Mouse (Mus musculus): Measurements from ENCODE around the gene Creb5.

The Creb5 gene

GRCm38 (mm10) chr6:53491331-53491730 is 204.3 kb downstream of the Creb5 start:
- no peak for DNase-seq (ENCODE audit: low spot score)

DNA sequence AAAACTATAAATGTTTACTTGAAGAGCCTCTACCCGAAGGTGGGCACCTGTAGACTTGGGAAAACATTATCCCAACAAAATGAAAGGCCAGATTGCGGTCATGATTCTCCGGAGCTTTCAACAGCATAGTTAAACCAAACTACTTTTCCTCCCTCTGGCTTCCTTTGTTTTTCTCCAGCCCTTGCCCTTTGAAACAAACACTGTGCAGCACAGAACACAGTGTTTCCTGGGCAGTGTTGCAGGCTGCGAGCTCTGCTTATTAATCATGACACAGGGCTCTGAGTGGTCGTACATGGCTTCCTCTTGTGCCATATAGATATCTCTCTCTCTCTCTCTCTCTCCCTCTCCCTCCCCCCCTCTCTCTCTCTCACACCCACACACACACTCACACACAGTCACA is 206.8 kb downstream of the Creb5 start:
- no peak for DNase-seq (ENCODE audit: low spot score)

- no peak for DNase-seq (ENCODE audit: low spot score)
These were observed 208.6 kb downstream of the Creb5 start for GRCm38 (mm10) chr6:53495667-53496066.

- DNase-seq (ENCODE audit: low spot score), result no peak
These were observed 209.3 kb downstream of the Creb5 start for GRCm38 (mm10) chr6:53496325-53496753.

DNA sequence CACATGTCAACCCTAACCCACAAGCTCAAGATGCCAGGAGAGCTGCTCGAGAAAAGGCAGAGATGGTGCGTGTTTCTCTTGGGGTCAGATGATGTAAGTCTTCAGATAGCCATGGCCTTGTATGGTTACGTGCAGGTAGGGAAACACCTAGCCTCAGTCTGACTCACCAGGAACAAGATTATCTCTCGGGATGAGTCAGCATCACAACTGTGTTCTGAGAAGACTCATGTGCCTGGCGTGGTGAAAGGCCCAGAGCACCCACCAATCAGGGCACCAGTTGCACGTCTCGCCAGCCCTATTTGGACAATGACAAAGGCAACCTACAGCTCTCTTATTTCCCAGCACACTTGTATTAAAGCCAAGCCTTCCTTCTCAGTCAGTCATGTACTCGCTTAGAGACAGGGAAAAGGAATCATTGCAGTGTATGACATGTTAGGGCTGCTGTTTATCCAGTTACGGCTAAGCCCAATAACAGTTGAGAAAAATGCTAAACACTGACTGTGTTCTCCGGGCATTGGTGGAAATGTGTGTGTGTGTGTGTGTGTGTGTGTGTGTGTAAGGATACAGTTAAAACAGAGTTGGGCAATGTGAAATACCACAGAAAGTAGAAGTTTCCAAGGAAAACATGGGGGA is 210.9 kb downstream of the Creb5 start:
- DNase-seq (ENCODE audit: low spot score), result peak; percentile 53

DNA sequence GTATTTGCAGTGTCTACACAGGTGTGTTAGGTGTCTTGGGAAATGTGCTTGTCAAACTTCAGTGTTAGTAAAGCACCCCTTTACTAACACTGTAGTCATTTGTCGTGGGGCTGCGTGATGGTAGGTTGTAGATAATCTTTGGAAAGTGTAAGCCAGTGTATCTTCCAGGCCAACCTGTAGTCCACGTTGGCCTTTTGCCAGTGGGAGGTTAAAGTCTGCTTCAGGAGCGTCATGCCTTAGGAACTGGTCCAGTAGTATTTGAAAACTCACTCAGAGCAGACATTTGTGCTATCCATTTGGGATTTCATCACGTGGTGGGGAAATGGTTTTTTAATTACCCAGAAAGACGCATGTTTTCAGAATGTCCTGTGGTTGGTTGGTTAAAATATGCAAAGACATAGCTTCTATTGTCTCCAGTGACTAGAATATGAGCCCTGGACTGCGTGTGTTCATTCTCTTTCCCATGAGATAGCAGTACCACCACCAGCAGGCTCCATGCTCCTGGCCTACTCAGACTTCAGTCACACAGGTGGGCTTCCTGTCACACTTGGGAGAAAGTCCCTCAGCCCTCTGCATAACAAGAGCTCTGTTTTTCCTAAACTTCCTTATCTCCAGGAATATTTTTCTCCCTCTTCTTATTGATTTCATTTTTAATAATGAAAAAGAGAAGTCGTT is 212.7 kb downstream of the Creb5 start:
- no peak for DNase-seq (ENCODE audit: low spot score)

- DNase-seq (ENCODE audit: low spot score), result no peak
These were observed 214.2 kb downstream of the Creb5 start for GRCm38 (mm10) chr6:53501236-53501635.

DNA sequence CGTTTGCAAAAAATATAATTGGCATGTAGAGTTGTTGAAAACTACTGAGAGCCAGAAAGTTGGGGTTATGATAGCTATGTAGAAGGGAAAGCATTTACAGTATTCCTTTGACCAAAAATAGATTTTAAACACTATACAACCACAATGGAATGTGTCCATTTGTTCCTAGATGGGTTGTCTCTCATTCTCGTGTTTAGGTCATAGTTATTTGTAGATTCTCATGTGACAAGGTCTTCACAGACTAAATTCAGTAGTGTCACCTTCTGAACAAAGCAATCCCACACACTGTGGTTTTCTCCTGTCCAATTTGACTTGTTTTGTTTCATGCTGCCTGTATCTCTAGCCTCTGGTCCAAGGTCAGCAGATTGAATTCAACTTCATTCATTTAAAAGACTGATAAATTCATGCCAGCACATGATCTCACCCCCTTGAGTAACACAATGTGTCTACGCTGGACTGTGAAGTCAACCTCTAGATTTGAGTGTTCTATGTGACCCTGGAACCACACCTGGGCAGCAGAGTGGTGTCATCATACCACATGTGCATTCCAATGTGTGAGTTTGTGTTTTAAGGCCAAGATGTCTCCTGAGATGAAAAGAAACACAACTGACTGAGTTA is 220.0 kb downstream of the Creb5 start:
- DNase-seq (ENCODE audit: low spot score), result no peak

DNA sequence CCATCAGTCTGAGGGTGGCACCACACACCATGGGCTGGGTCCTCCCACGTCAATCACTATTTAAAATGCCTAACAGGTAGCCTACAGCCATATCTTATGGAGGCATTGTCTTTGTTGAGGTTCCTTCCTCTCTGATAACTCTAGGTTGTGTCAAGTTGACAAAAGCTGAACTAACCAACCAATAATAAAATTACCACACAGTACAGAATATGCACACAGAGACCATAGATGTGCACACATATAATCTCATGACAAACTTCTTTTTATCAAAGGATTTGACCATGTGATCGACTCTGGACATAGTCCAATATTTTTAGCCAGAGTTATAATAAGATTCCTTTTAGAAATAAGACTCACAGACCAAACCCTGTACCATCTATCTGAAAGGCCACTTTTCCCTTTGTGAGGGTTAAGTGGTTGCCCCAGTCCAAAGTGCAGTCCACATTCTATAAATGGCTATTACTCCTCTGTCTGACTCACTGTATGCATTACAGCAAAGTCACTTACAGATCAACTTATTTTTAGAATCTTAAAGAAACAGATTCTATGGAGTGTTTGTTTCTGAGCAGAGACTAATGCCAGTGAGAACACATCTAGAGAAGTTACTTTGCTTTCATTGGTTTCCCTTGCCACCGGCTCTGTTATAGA is 221.9 kb downstream of the Creb5 start:
- DNase-seq (ENCODE audit: low spot score), result no peak

- DNase-seq (ENCODE audit: low spot score), result no peak
These were observed 222.9 kb downstream of the Creb5 start for GRCm38 (mm10) chr6:53510005-53510404.

GRCm38 (mm10) chr6:53512226-53512625 is 225.2 kb downstream of the Creb5 start:
- no peak for DNase-seq (ENCODE audit: low spot score)

- no peak for DNase-seq (ENCODE audit: low spot score)
These were observed 226.3 kb downstream of the Creb5 start for GRCm38 (mm10) chr6:53513380-53513779.

- no peak for DNase-seq (ENCODE audit: low spot score)
These were observed 227.8 kb downstream of the Creb5 start for GRCm38 (mm10) chr6:53514862-53515261.

DNA sequence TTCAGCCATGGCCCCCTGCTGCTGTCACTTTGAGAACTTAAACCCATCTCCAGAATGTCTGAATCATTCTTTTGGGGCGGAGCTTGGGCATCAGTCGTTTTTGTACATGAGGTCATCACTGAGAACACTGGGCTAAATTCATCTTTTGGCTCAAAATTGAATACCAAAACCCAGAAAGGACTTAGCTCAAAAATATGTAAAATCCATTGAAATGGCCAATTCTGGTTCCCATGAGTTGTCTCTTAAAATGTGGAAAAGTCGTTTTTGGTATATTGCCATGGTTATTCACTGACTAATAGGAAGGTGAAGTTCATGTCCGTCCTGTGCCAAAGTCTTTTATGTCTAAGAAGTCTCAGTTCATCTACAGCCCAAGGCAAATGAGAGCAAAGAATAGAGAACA is 228.5 kb downstream of the Creb5 start:
- no peak for DNase-seq (ENCODE audit: low spot score)

DNA sequence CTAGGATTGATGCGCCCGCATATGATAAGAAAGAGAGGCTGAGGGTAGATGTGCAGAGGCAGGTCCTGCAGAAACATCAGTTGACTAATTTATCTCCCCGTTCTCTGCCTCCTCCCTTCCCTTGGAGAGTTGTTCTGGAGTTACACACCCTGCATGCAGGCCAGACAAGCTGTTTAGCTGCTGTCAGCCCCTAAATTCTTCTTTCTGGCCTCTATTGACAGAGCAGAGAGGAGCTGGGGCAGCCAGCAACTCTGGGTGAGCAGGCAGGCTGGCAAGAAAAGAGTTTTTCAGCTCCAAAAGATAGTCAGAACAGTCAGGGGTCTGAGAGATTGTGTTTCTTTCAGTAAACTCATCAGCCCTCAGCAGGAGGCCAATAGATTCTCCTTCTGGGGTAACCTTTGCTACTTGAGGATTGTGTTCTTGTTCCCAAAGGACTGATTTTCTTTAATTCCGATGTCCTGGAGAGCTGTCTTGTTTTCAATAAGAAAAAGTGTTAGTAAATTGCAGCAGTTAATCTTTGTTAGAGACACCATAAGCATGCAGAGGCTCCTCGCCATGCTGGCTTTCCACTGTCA is 230.4 kb downstream of the Creb5 start:
- DNase-seq (ENCODE audit: low spot score), result peak; percentile 15

GRCm38 (mm10) chr6:53523743-53524497 is 236.8 kb downstream of the Creb5 start:
- peak; percentile 13 for DNase-seq (ENCODE audit: low spot score)

- no peak for DNase-seq (ENCODE audit: low spot score)
These were observed 239.4 kb downstream of the Creb5 start for GRCm38 (mm10) chr6:53526460-53526859.

GRCm38 (mm10) chr6:53530742-53531141 is 243.7 kb downstream of the Creb5 start:
- DNase-seq (ENCODE audit: low spot score), result no peak

DNA sequence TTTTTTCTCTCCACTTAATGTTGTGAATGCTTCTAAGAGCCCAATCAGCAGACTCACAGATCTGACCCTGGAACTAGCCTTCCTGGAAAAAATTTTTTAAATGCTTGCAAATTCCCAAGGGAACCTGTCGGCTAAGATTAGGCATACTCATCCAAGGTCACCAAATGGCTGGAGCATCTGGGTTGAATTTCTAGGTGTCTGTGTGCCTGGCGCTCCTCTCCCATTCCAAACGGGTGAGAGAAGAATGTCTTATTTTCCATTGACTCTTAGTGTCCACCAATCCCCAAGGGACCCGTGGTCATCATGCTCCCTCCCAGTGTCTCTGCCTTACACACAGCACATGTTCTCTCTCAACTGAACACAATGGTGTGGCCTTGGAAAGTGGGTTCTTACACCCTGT is 244.4 kb downstream of the Creb5 start:
- no peak for DNase-seq (ENCODE audit: low spot score)

DNA sequence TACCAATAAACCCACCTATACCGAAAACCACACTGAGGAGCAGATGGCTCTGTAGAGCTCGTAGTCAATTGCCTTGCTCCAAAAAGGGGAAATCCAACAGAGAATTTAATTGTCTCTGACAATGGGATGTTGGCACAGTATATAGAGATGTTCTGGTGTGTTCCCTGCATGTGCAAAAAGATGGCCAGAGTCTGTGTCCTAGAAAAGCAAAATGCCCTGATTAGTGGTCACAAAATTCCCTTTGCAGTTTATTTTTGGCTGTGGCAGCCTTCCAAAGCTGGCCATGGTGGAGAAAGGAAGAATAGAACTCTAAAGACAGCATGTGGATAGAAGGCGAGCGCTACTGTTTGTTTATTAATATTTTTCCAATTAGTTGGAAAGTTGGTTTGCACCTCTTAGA is 250.5 kb downstream of the Creb5 start:
- no peak for DNase-seq (ENCODE audit: low spot score)

- DNase-seq (ENCODE audit: low spot score), result no peak
These were observed 254.7 kb downstream of the Creb5 start for GRCm38 (mm10) chr6:53541798-53542197.

GRCm38 (mm10) chr6:53545483-53545900 is 258.4 kb downstream of the Creb5 start:
- DNase-seq (ENCODE audit: low spot score), result no peak
